In the genomic region with DNA sequence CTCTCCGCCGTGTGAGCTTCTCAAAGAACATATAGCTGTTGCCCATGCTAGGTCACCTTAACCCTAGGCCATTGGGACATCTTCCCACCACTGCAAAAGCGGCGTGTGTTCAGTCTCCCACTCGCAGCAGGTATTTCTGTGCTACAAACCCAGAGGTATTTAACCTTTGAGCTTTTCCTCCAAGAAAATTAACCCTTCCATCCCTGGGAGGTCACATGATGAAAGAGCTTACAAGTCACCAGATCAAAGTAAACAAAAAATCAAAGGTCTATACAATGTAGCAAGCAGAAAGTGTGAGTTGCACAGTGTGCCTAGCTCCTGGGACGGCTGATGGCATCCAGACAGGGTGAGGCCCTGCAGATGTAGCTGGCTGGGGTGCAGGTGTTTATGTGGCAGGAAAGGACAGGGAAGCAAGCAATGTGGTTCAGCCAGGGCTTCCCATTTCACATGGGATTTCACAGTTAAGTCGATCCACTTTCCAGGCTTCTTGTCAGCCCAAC, we compare ENCODE assay signal across 29 mouse cellular contexts. TPM values are rescaled to one million over a fixed set of nuclear protein-coding genes. Genes with fewer than 3 reads are reported as not detected.
DNase-seq lines count a peak whose midpoint lies in the region; ATAC-seq lines count a peak whose summit lies in the region.
"Had no signal": no experiment of that assay in that cellular context is flagged by ENCODE, and none has a peak within 500 bp of the region (broad histone marks: within the 10 kb centered on the region; RNA-seq: fewer than 3 reads in every experiment).

No protein-coding gene starts in this region.

- peak; percentile 14 for DNase-seq in kidney, adult 18-20 months
- DNase-seq in kidney, adult 9 months: peak; percentile 64
- peak; percentile 61 for DNase-seq in yolk sac, embryonic 10.5 days (ENCODE audit: low spot score)
- no peak for DNase-seq in heart, adult 8-10 months (ENCODE audit: low spot score)
- DNase-seq: adrenal gland, postnatal 10 days; B cell, adult 2 months; cerebellum, adult 11 months; cerebellum, adult 2 months; cerebellum, adult 9-11 months; cerebellum, postnatal 25 days; gastrocnemius, adult 2 months; gastrocnemius, postnatal 14 days; heart, adult 11 months; heart, postnatal 10 days; heart, postnatal 36 days had no signal

- ATAC-seq in kidney, embryonic 14.5 days (ENCODE audit: low FRiP score, low TSS enrichment): no peak
- no peak for ATAC-seq in kidney, embryonic 15.5 days (replicated peaks; ENCODE audit: low FRiP score)
- ATAC-seq in intestine, embryonic 15.5 days: peak; percentile 36; the same call in 1 of the 2 replicates
- ATAC-seq: forebrain, embryonic 15.5 days; hindbrain, postnatal 0 days; Patski had no signal

- no peak overlapping the region for H3K27ac ChIP-seq in kidney, embryonic 14.5 days (ENCODE audit: low read depth, low read length)
- H3K27ac ChIP-seq in kidney, embryonic 15.5 days: no peak overlapping the region
- H3K27ac ChIP-seq in intestine, embryonic 15.5 days: no peak overlapping the region
- H3K27ac ChIP-seq: embryonic facial prominence, embryonic 12.5 days; embryonic facial prominence, embryonic 15.5 days; forebrain, embryonic 12.5 days; forebrain, embryonic 15.5 days; gastrocnemius, adult 2 months; heart, embryonic 15.5 days; hindbrain, embryonic 14.5 days; hindbrain, postnatal 0 days had no signal

- 56% methylated on average over 7 of the region's 7 CpGs for WGBS in kidney, embryonic 14.5 days
- 55% methylated on average over 7 of the region's 7 CpGs for WGBS in kidney, embryonic 15.5 days
- 53% methylated on average over 7 of the region's 7 CpGs for WGBS in intestine, embryonic 15.5 days

- no peaks in the 10 kb centered on the region for H3K27me3 ChIP-seq in kidney, embryonic 14.5 days (ENCODE audit: control insufficient read depth, insufficient read depth, low read length)
- H3K27me3 ChIP-seq in kidney, embryonic 15.5 days: no peaks in the 10 kb centered on the region
- H3K27me3 ChIP-seq in intestine, embryonic 15.5 days (replicated peaks): no peaks in the 10 kb centered on the region
- H3K27me3 ChIP-seq: CH12.LX; embryonic facial prominence, embryonic 12.5 days; embryonic facial prominence, embryonic 15.5 days; forebrain, embryonic 12.5 days; forebrain, embryonic 15.5 days; heart, embryonic 12.5 days; heart, embryonic 15.5 days; Patski had no signal

- no peaks in the 10 kb centered on the region for H3K36me3 ChIP-seq in kidney, embryonic 14.5 days (ENCODE audit: control insufficient read depth, insufficient read depth, low read length)
- no peaks in the 10 kb centered on the region for H3K36me3 ChIP-seq in kidney, embryonic 15.5 days
- no peaks in the 10 kb centered on the region for H3K36me3 ChIP-seq in intestine, embryonic 15.5 days
- H3K36me3 ChIP-seq: embryonic facial prominence, embryonic 12.5 days; embryonic facial prominence, embryonic 15.5 days; forebrain, embryonic 12.5 days; forebrain, embryonic 15.5 days; G1E; heart, embryonic 12.5 days; heart, embryonic 15.5 days had no signal

- H3K9ac ChIP-seq in kidney, embryonic 14.5 days (ENCODE audit: low read depth, low read length): no peak overlapping the region
- no peak overlapping the region for H3K9ac ChIP-seq in kidney, embryonic 15.5 days
- H3K9ac ChIP-seq in intestine, embryonic 15.5 days: no peak overlapping the region
- H3K9ac ChIP-seq: embryonic facial prominence, embryonic 12.5 days; embryonic facial prominence, embryonic 15.5 days; forebrain, embryonic 12.5 days; forebrain, embryonic 15.5 days; heart, embryonic 12.5 days; heart, embryonic 15.5 days; hindbrain, embryonic 14.5 days had no signal

- H3K9me3 ChIP-seq in kidney, embryonic 14.5 days (ENCODE audit: control insufficient read depth, low read length): no peaks in the 10 kb centered on the region; the same call in 1 of the 2 replicates
- H3K9me3 ChIP-seq in kidney, embryonic 15.5 days (replicated peaks): no peaks in the 10 kb centered on the region
- H3K9me3 ChIP-seq in intestine, embryonic 15.5 days: no peaks in the 10 kb centered on the region; the same call in 1 of the 2 replicates
- H3K9me3 ChIP-seq: embryonic facial prominence, embryonic 12.5 days; forebrain, embryonic 12.5 days; forebrain, embryonic 15.5 days; heart, embryonic 15.5 days had no signal

- no peak overlapping the region for H3K4me2 ChIP-seq in kidney, embryonic 14.5 days (replicated peaks; ENCODE audit: low read depth, low read length)
- H3K4me2 ChIP-seq in kidney, embryonic 15.5 days: no peak overlapping the region
- no peak overlapping the region for H3K4me2 ChIP-seq in intestine, embryonic 15.5 days (replicated peaks)
- H3K4me2 ChIP-seq: embryonic facial prominence, embryonic 12.5 days; embryonic facial prominence, embryonic 15.5 days; forebrain, embryonic 12.5 days; forebrain, embryonic 15.5 days; heart, embryonic 12.5 days; heart, embryonic 15.5 days; hindbrain, embryonic 14.5 days had no signal

- H3K4me3 ChIP-seq in kidney, embryonic 14.5 days (ENCODE audit: low read length): no peak overlapping the region
- no peak overlapping the region for H3K4me3 ChIP-seq in kidney, embryonic 15.5 days (replicated peaks)
- H3K4me3 ChIP-seq in intestine, embryonic 15.5 days (replicated peaks): no peak overlapping the region
- H3K4me3 ChIP-seq: embryonic facial prominence, embryonic 12.5 days; embryonic facial prominence, embryonic 15.5 days; forebrain, embryonic 12.5 days; forebrain, embryonic 15.5 days; gastrocnemius, adult 2 months; heart, embryonic 12.5 days; heart, embryonic 15.5 days had no signal

- H3K4me1 ChIP-seq in kidney, embryonic 14.5 days (ENCODE audit: control insufficient read depth, insufficient read depth, low read length): 0 out of 2 replicates have a peak, but pooled peaks cover 4% of the 10 kb centered on the region
- H3K4me1 ChIP-seq in kidney, embryonic 15.5 days: no peaks in the 10 kb centered on the region
- no peaks in the 10 kb centered on the region for H3K4me1 ChIP-seq in intestine, embryonic 15.5 days (replicated peaks)
- H3K4me1 ChIP-seq: embryonic facial prominence, embryonic 12.5 days; embryonic facial prominence, embryonic 15.5 days; heart, embryonic 12.5 days; heart, embryonic 15.5 days had no signal

RNA-seq across cellular contexts. Expression of a gene that starts 51.0 kb away (rescaled TPM):
- polyA plus RNA-seq in kidney, embryonic 14.5 days (2014; fragmentation: Nextera tagmentation; extraction: Ambion mirVana): 12.1 and 19.3 TPM in 2 replicates
- polyA plus RNA-seq in kidney, embryonic 15.5 days (2015; fragmentation: Nextera tagmentation; extraction: Ambion mirVana): 10.8 and 11.3 TPM in 2 replicates
- polyA plus RNA-seq in intestine, embryonic 15.5 days (2015; fragmentation: Nextera tagmentation; extraction: Ambion mirVana): 9.4 and 10.9 TPM in 2 replicates
- 10 to 100 TPM; 53.0 to 74.6 (median 64.9) TPM for total RNA-seq in heart, adult 8-10 months (2022)
- total RNA-seq: CH12.LX had no signal
